Mouse (Mus musculus) cerebellum, postnatal 14 days (tissue): ENCODE measurements around the gene Olfr1387.
A peak's percentile ranks its signal among the peaks of the same experiment; 100 is the strongest.
"Not testable (repeated sequence)": the region's sequence is repeated elsewhere in the genome, so short reads cannot be mapped to it uniquely, and the experiment has no call there.

Experiments used
- DNase-seq, 2 experiments: peaks; one replicate each; pipeline ENCODE4 v3.0.0; 2021; ENCODE audit warnings: mixed read lengths in 2 of 2

The Olfr1387 gene

DNA sequence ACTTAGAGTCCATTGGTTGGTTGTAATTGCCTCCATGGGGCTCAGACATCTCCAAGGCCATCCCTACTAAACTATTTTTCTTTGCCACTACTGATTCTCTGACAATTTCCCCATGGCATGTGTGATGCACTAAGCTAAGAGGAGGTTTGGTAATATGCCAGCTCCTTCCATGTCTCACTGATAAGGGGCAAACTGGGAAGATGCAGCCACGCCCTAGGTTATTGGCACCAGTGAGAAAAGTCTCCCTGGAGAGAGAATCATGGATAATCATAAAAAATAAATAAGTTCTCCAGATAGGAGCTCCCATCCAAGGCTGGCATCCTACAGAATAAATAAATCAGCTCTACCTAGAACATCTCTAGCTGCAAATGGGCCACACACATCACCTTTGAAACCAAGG lies at the start of gene Olfr1387:
Gene Olfr1387 (plus strand): TSS at position 301 of the 400 bp plus-strand sequence.
- DNase-seq: no peak

DNA sequence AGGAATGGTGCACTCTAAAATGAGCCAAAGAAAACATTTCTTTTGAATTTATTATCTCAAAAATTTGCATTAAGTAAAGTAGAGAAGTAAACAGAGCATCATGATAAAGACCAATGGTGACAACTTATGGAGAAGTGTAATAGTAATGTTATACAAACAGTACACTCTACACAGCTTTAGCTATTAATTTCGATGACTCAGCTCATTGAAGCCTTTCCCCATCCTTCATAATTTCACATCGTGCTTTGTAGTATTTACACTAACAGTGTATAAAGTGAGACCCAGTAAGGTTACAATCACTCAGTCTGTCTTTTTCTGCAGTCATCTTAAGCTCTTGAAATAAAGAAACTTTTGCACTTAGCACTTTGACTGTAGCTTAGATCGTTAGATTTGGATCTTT lies 48.4 kb upstream of the Olfr1387 start:
- no peak for DNase-seq

DNA sequence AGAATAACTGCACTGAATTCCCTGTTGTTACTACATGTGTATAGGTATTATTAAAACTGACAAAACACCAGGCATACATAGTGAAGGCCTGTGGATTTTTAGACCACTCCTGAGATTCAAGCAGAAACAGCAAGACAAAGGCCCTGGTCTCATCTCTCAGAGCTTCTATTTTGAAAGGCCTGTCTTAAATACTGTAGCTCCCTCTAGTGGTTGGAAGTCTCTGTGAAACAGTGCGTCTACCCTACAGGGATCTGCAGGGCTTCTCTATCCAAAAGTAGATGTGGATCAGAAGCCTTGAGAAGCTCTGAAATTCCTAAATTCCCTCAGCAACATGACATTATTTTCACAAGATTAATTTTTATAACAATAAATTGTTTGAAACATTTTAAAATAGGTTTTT lies 44.6 kb upstream of the Olfr1387 start:
- DNase-seq: peak; percentile 0 to 5

DNA sequence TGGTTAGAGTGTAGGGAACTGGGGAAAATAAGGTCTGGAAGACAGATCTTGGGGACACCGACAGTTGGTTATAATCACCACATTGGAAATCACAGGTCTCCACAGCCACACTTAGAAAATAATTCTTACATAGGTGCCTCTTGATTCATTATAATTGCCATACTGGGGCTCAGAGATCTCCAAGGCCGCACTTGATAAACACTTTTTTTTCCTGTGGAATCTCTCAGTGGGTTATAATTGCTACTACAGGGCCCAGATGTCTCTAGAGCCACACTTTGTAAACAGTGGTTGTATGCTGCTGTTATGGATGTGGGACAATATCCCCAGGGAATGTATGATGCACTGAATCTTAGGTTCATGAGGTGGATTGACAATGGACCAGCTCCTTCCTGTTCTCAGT lies 32.4 kb upstream of the Olfr1387 start, which contains the start of gene Olfr1389:
Gene Olfr1389 (plus strand): TSS at position 301 of the 400 bp plus-strand sequence.
- DNase-seq: no peak

DNA sequence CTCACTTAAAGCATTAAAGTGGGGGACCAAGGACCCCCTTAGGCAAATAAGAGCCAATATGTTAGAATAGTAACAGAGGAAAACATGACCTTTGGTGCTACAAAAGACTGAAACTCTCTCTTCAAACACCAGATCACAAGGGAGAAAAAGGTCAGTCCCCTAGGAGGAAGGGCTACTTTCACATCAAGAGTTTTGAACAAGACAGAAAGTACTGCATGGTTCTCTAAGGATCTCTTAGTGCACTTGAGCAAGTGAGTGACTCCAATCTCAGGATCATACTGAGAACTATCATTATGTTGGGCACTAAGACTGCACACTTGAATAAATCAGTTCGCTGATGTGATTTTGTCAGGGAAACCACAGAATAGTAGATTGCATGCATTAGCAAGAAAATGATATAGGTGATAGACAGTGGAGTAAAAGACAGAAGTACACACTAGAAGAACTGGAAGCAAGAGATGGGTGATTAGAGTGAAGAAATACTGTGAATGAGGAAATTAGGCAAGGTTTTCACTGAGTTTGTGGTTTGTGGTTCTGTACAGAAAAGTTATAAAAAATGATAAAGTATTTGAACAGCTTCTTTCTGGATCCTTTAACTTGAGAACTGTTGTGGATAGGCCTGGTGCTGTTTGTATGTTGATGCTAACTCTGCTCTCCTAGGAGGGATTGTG lies 29.8 kb upstream of the Olfr1387 start:
- no peak for DNase-seq

DNA sequence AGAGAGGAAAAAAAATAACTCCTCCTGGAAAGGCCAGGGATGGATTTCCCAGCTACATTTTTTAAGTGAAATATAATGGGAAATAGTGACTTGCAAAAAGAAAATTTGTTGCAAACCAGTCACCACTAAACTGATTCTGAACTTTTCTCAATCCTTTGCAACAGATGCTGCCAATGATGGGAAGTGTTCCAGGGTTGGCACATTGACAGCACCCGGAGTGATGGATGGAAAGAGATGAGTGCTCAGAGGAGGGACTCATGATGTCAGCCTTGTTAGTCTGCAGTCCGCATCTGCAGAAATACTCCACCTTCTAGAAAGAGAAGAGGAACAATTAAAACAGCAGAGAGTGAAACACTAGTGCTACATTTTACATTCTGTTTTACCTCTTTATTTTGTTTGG lies 25.5 kb upstream of the Olfr1387 start:
- DNase-seq: peak; percentile 14 to 35

DNA sequence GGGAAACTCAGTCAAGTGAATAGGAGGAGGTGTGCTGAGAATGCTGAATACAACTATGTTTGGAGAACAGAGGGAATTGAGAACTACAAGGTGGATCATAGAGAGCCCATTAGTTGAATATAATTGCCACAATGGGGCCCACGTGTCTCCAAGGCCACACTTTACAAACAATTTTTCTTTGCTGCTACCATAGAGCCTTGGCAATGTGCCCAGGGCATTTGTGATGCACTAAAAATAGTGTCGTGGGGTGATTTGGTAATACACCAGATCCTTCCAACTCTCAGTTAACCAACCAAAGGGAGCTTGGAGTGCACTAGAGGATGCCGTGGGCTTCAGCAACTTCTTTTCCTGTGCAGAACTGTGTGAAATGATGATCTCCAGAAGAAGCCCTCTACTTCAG lies 18.7 kb upstream of the Olfr1387 start, which contains the start of gene Olfr1388:
Gene Olfr1388 (plus strand): TSS at position 214 of the 400 bp plus-strand sequence.
- peak; percentile 1 to 6 for DNase-seq

DNA sequence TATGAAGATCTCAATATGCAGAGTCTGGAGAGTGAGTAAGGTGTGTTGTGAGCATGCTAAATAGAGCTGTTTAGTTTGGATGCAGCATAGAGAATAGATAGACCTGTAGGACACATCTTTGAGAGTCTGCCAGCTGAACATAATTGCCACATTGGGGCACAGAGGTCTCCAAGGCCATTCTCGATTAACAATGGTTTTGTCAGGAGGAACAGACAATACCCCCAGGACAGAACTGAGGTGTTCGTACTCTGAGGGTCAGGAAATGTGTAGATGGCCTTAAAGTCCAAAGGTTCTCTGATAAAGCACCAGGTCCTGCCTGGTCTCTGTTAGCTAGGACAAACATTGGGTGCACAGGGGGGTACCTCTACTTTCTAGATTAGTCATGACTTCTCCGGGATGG lies 9.6 kb downstream of the Olfr1387 start, which contains the start of gene Olfr1386:
Gene Olfr1386 (plus strand): TSS at position 301 of the 400 bp plus-strand sequence.
- not testable (repeated sequence) for DNase-seq

DNA sequence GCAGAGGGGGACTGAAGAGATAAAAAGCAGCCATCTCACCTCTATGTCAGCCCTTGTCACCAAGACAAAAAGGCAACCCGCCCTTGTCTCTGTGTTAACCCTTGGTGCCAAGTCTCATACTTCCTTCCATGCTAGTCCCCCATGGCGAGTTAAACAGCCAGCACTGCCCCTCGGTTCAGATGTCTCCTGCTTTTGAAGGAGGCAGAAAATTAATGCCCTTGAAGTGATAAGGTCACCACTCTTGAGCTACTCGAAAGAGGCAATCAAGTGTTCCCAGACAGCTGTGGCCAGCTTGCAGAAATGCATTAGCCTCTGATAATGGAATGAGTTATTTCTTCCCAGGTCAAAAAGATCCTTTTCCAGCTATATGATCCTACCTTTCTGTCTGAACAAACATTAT lies 30.8 kb downstream of the Olfr1387 start:
- no peak for DNase-seq

DNA sequence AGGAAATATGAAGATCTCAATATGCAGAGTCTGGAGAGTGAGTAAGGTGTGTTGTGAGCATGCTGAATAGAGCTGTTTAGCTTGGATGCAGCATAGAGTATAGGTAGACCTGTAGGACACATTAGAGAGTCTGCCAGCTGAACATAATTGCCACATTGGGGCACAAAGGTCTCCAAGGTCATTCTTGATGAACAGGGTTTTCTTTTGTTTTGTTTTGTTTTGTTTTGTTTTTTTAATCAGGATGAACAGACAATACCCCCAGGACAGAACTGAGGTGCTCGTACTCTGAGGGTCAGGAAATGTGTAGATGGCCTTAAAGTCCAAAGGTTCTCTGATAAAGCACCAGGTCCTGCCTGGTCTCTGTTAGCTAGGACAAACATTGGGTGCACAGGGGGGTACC lies 33.6 kb downstream of the Olfr1387 start, which contains the start of gene Olfr1385:
Gene Olfr1385 (plus strand): TSS at position 301 of the 400 bp plus-strand sequence.
- DNase-seq: not testable (repeated sequence)
